Mouse (Mus musculus) gastrocnemius, adult 8-10 months (tissue): ENCODE measurements around the gene Gm4969. TPM values are rescaled to one million over a fixed set of nuclear protein-coding genes. Genes with fewer than 3 reads are reported as not detected.

ENCODE experiments used
- DNase-seq, 2 experiments: peaks; one replicate each; pipeline ENCODE4 v3.0.0; 2022; ENCODE audit warnings: low spot score in 2 of 2
- total RNA-seq, 4 experiments: library from RNA; stranded (reverse); gene quantifications; 2 replicates each; pipeline ENCODE4 v1.2.4; 2022

Gm4969 gene
- total RNA-seq, 4 experiments from 2014 or later, result not detected

DNA sequence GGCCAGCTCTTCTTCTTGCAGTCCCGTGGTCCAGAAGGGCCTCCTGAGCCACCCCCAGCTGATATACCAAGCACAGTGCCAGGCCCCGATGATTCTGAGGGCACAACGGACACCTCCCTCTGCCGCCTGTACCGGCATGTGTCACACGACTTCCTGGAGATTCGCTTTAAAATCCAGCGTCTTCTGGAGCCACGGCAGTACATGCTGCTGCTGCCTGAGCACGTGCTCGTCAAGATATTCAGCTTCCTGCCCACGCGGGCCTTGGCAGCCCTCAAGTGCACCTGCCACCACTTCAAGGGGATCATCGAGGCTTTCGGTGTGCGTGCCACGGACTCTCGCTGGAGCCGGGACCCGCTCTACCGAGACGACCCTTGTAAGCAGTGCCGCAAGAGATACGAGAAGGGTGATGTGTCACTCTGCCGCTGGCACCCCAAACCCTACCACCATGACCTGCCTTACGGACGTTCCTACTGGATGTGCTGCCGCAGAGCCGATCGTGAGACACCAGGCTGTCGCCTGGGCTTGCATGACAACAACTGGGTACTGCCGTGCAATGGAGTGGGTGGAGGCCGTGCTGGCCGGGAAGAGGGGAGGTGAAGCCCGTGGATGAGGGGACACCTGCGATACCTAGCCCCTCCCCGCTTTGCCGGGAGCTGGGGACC is 18.6 kb upstream of the Gm4969 start:
- DNase-seq, result no peak

DNA sequence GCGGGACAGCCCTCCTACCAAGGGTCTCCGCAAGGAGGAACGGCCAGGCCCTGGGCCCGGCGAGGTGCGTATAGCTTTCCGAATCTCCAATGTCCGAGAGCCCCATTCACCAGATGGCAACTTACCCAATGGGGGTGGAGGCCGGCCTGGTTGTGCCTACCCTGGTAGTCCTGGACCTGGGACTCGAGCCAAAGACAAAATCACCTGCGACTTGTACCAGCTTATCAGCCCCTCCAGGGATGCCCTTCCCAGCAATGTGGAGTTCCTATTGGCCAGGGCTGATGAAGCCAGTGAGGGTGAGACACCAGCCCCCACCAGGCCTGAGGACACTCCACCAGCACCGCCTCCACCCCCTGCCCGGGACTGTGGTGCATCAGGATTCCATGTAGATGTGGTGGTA is 18.0 kb upstream of the Gm4969 start:
- no peak for DNase-seq

DNA sequence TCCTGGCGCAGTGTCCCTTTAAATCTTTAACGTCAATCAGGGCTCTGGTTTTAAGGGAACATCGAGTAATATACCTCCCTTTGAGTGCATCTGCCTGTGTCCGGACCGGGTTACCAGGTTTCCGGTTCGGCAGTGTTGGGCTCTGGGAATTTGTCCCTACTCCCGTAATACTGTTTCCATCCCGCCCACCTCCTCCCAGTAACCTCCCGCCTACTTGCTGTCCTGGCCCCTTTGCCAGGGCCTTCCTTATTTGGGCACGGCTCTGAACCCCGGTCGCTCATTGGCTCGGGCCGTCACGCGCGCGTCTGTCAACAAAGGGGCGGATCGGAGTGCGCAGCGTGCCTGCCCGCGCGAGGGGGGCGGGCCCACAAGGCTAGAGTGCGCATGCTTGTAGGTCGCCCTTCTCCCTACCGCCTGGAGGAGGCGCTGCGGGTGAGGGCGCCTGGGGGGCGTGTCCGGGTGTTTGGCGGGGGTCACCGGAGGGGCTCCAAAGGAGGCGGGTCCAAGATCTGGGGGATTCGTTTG is 13.2 kb upstream of the Gm4969 start:
- peak; percentile 97 to 99 for DNase-seq

DNA sequence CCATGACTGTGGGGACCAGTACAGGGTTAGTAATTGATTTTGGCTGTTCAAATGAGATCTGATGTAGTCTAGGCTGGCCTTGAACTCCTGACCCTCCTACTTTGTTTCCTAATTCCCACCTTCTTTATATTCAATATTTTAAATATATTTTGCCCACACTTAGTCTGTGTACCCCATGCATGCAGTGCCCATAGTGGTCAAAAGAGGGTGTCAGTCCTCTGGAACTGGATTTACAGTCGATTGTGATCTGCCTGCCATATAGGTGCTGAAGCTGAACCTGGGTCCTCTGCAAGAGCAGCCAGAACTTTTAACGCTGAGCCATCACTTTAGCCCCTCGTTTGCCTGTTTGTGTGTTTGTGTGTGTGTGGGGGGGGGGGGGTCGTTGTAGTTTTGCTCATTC is 12.5 kb upstream of the Gm4969 start:
- no peak for DNase-seq

DNA sequence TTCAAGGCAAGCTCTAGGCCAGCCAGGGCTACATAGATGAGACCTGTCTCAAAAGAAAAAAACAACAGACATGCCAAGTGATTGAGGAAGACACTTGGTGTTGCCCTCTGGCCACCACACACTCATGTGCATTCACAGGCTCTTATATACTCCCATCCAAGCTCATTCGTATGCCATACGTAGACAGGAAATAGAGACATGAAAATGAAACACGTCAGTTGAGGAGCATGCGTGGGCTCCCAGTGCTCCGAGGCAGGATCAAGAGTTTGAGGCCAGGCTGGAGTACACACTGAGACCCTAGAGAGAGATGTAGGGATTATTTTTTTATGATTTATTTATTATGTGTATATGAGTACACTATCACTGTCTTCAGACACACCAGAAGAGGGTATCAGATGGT is 11.2 kb upstream of the Gm4969 start:
- no peak for DNase-seq

DNA sequence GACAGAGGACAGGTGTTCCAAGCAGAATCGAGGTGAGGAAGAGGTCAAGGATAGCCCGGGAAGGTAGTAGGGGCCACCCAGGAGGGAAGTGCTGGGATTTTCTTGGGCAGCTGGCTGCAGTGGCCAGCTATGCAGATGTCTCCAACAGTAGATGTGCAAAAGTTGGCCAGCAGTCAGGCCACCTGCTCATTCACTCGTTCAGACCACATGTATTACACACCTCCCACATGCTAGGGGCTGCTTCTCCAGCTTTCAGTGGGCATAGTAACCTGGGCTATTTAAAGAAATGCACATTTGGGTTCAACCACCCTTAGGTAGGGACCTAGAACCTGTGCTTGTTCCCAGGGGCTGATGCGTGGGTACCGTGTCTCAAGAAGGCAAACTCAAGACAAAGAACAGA is 9.6 kb upstream of the Gm4969 start:
- DNase-seq, result no peak

DNA sequence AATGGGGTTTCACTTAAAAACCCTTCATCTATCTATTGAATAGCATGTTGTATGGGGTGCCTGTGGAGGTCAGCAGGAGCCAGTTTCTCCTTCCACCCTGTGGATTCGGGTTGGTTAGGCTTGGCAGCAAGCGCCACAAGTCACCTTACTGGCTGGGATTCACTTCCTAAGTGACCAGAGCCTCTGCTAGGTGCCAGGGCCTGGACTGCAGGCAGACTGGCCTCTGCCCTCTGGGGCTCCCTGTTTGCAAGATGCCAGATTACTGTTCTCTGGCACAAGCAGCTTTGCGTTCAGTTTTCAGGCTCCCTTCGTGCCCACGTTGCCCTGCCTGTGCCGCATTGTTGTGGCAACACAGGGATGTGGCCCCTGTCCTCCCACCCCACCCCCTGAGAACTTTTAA is 6.5 kb upstream of the Gm4969 start:
- no peak for DNase-seq

DNA sequence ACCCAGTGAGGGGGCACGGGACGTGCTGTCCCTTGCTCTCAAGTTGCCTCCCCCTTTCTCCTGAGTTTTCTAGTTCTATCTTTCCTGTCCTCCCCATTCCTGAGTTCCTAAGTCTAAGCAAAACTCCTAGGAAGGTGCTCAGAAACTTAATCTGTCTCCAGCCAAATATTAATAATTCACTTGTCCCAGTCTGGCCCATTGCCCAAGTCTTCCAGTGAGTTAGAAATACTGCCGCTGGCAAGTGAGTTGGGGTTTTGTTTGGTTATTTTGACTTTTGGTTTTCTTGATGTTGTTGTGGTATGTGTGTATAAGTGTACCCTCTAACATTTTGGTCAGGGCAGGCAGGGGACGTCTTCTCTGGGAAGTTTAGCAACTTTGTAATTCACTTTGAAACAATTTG is 3.5 kb upstream of the Gm4969 start:
- no peak for DNase-seq

DNA sequence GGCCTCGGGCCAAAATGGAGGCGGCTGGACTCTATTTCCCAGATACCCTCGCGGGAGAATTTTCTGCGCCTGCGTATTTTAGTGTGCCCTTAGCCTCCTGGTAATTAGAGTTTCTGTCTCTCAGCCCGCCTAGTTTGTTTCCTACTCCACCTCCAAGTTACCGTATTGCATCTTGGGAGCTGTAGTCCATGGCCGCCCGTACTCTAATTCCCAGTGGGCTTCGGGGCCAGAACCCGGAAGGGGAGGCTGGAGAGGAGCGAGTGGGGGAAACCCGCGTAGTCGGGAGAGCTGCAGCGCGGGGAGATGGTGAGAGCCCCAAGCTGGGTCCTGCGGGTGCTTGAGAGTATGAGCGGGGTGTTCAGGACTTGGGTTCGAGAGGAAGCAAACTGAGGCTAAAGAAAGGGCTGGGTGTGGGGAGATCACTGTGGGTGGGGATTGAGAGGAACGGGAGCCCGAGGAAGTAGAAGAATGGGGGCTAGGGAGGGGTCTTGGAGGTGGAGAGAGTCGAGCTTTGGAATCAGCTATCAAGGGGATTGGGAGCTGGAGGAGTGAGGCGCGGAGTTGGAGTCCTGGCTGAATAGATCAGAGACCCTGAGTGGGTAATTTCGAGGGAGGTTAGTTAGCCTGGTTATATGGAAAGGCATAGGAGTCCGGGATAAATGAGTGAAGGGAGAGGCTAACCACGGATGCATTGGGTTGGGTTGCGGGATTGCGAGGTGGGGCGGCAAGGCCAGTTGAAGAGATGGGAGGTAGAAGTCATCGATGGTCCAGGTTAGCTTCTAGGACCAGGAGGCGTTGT is 1.7 kb upstream of the Gm4969 start, which contains the start of gene Fbxo46:
Fbxo46 (plus strand) TSS at position 229 of the 799 bp plus-strand sequence.
- DNase-seq, result peak; percentile 84 to 89

DNA sequence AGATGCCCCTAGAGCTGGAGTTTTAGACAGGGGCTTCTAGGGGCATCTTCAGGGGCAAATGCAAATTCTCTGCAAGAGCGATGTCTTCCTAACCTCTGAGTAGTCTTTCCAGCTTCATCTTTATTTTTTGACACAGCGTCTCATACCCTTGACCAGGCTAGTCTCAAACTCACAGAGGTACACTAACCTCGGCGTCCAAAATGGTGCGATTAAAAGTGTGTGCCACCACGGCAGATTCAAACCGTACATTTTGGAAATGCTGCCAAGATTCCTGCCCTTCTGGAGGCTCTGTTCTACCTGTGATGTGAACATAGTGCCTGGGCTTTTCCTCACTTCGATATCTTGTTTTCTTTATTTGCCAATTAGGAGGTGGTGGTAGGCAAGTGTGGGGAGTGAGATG is 915 bp upstream of the Gm4969 start:
- DNase-seq, result no peak

DNA sequence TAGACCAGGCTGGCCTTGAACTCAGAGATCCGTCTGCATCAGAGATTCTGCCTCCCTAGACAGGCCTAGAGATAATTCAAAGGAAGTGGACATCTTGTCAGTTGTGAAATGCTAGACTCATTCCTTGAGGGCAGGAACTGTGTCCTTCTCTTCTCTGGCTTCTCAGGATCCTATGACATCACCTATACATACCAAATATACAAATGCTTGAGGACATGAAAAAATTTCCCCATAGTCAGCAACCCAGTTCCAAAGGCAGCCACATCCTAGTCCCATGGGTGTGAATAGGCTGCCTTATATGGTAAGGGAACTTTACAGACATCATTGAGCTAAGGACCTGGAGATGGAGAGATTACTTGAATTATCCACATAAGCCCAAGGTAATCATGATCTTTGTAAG is 8.6 kb downstream of the Gm4969 start:
- DNase-seq, result no peak

DNA sequence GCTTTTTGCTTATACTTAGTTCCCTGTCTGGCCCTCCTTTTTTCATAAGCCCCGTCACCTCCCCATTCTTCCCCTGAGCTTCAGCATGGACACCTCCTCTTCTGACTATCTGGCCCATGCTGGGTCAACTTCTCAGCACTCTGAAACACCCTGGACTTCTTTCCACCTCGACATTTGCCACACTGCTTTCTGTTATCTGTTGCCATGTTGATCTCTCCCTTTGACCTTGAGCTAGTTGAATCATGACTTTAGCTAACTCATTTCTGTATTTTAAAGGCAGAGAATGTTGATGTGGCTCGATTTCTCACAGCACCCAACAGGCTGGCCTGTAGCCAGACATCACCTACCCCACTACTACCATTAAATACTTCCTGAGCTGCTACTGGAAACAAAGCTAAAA is 10.7 kb downstream of the Gm4969 start:
- DNase-seq, result no peak

DNA sequence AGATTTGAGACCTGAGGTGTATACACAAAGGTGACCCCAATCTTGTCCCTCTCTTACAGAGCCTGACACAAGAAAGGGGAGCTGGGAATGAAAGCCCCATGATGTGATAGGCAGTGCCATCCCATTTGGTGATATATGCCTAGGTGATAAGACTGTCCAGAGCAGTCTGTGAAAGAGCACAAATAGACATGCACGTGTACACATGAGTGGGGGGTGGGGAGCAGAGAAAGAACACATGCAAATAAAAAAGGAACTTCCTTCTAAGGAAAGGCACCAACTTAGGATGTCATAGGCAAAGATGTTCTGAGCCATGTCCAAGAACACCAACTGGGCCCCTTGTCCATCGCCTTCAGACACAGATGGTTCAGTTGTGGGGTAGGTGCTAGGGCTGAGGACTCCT is 13.7 kb downstream of the Gm4969 start:
- DNase-seq, result no peak

DNA sequence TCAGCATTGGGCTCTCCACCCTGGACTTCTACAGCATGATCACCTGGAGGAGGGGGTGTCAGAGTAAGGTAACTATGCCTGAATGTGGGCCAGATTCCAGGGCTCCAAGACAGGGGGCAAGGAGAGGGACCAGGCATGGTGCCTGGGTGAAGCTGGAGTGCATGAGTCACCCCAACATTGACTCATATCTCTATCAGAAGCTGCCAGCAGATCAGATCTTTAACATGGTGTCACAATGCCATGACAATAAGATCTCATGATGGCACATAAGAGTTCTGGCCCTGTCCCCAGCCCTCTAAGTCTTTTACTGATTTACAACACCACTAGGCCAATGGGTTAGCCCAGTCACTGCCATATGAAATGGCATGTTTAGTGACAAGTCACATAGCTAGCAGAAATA is 14.4 kb downstream of the Gm4969 start:
- DNase-seq, result no peak

DNA sequence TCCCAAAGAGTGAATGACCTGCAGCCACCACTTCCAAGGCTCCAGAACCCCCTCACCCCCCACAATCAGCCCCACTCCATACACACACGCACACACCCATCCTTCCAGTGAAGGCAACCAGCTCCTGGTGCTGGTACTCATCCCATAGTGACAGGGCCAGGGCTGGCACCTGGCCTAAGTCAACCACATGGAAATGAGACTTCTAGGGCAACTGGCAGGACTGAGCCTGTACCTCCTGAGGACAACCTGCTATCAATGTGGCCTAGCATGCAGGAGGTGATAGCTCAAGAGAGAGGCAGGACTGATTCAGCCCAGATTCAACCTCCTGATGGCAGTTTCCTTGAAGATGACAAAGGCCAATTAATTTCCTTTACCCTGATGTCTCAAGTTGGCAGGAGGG is 17.9 kb downstream of the Gm4969 start:
- no peak for DNase-seq

DNA sequence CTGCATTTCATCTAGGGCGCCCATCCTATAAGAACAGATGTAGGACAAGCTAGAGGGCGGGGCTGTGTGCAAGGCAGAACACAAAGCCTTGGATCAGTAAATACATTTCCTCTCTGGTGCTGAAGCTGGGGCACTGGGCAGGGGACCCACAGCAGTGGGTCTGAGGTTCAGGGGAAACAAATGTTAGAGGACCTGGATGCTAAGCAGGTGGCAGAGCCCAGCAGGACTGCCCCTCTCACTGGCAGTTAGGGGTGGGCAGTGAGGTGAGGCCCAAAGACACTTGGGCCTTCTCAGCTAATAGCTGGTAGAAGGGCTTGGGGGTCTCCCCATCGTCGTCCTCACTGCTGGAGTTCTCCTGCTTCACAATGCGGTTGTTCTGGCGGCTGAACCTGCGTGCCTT is 19.4 kb downstream of the Gm4969 start:
- DNase-seq, result no peak

DNA sequence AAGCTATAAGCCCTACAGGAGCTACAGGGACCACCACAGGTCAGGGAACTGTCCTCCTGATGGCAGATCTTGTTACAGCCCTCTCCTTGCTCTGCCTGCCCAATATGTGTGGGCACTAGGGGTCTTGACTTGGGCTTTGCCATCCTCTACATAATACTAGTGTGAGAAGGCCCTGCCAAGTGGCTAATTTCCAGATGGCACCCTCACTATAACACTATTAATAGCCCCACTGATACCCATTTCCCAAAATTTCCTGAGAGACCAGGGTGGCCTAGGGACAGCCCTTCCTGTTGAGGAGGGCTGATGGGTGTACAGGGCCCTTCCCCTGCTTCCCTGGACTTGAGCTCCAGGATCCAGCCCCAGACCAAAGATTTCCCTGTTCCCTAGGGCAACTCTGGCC is 20.3 kb downstream of the Gm4969 start:
- DNase-seq, result no peak

DNA sequence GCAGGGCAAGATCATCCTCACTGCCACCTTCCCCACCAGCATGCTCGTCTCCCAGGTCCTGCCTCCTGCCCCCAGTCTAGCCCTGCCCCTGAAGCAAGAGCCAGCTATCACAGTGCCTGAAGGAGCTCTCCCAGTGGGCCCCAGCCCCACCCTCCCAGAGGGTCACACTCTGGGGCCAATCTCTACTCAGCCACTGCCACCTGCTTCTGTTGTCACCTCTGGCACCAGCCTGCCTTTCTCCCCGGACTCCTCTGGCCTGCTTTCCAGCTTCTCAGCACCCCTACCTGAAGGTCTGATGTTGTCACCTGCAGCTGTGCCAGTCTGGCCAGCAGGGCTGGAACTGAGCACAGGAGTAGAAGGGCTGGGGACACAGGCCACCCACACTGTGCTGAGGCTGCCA is 21.0 kb downstream of the Gm4969 start:
- no peak for DNase-seq

DNA sequence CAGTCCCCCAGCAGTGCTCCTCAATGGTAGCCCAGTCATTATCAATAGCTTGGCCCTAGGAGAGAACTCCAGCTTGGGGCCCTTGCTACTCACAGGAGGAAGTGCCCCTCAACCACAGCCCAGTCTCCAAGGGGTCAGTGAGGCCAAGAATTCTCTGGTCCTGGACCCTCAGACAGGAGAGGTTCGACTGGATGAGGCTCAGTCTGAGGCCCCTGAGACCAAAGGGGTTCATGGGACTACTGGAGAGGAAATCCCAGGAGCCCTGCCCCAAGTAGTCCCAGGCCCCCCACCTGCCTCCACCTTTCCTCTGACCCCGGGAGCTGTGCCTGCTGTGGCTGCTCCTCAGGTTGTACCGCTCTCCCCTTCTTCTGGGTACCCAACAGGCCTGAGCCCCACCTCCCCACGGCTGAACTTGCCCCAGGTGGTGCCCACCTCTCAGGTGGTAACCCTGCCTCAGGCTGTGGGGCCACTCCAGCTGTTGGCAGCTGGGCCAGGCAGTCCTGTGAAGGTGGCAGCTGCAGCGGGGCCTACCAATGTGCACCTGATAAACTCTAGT is 21.7 kb downstream of the Gm4969 start:
- DNase-seq, result no peak

DNA sequence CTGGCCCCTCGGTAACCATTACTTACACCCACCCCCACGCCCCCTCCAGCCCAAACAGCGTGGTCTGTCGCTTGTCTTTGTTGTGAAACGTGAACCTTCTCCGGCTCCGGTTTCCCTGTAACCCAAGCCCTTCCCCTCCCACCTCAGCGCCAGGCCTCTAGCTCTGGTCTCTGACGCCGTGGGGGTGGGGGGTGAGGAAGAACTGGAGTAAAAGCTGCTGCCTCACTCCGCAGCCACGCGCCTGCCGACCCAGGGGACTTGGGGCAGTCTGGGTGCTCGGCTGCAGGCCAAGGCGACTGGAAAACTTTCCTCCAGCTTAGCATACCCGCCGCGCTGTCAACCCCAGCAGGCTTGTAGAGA is 22.4 kb downstream of the Gm4969 start:
- peak; percentile 37 to 64 for DNase-seq

DNA sequence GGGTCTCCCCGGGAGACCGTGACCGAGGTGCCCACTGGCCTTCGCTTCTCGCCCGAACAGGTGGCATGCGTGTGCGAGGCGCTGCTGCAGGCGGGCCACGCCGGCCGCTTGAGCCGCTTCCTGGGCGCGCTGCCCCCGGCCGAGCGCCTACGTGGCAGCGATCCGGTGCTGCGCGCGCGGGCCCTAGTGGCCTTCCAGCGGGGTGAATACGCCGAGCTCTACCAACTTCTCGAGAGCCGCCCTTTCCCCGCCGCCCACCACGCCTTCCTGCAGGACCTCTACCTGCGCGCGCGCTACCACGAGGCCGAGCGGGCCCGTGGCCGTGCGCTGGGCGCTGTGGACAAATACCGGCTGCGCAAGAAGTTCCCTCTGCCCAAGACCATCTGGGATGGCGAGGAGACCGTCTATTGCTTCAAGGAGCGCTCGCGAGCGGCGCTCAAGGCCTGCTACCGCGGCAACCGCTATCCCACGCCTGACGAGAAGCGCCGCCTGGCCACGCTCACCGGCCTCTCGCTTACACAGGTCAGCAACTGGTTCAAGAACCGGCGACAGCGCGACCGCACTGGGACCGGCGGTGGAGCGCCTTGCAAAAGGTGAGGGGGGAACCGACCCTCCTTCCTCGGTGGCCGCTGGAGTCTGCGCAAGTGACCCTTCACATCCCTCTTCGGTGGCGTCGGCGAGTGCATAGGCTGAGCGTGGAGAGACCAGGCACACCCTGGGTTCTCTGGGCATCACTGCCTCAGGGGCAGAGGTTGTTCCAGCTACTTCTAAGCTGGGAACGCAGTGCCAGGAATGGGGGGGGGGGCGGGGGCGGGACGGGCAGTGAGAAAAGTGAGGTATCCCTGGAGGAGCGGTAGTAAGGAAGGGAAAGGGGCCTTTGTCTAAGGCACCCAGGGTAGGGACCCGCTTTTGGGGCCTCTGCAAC is 23.1 kb downstream of the Gm4969 start:
- peak in 1 of 2 experiments; percentile 61 for DNase-seq

DNA sequence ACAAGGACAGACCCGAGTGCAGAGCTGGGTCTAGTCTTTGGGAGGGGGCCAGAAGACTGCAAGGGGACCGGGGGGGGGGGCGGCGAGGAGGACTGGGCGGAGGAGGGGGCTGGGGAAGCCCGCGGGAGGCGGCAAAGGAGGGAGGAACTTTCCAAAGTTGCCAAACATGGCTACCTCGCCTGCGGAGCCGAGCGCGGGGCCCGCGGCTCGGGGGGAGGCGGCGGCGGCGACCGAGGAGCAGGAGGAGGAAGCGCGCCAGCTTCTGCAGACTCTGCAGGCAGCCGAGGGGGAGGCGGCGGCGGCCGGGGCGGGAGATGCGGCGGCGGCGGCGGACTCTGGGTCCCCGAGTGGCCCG is 23.7 kb downstream of the Gm4969 start, which contains the start of gene Six5:
Six5 (plus strand) TSS at position 124 of the 355 bp plus-strand sequence.
- no peak for DNase-seq
